Mouse (Mus musculus) embryo, embryonic 9.5 days (tissue): ENCODE measurements around the gene Inpp5f.
"Not testable (repeated sequence)": the region's sequence is repeated elsewhere in the genome, so short reads cannot be mapped to it uniquely, and the experiment has no call there.

ENCODE experiments used
- DNase-seq: peaks from one replicate; pipeline ENCODE4 v3.0.0-alpha.2; 2017; ENCODE audit errors: extremely low spot score

Gene Inpp5f

DNA sequence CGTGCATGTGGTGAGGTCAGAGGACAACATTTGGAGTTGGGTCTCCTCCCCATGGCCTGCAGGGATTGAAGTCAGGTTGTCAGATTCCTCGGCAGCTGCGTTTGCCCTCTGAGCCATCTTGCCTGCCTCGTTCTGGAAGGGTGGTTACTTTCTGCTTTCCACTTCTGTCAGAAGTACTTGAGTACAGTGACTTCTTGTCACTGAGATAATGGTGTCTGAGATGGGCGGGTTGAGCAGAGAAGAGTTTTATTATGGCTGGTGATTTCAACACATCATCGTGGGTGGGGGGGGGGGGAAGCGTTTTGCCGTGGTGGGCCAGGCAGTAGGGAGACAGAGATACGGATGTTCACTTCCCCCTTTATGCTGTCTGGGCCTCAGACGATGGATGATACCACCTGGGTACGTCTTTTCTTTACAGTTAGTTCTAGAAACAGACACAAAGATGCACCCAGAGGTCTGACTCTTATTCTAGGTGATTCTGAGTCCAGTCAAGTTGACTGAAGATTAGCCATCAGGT is 53.8 kb downstream of the Inpp5f start:
- no peak for DNase-seq

DNA sequence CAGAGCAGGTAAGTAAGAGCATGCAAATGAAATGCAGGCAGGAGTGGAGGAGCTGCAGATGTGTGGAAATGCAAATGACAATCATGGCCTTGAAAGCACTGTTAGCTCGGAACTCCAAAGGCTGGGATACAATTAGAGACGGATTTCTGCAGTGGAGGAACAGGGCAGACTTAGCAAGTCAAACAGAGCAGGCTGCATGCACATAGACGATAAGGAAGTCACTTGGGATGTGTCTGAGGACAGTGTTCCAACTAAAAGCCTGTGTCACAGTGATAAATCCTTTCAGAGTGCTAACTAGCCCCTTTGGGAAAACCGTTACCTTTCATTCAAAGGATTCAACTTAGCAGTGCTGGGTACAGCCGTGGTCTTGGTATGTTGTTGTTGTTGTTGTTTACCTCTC is 56.7 kb downstream of the Inpp5f start:
- no peak for DNase-seq

DNA sequence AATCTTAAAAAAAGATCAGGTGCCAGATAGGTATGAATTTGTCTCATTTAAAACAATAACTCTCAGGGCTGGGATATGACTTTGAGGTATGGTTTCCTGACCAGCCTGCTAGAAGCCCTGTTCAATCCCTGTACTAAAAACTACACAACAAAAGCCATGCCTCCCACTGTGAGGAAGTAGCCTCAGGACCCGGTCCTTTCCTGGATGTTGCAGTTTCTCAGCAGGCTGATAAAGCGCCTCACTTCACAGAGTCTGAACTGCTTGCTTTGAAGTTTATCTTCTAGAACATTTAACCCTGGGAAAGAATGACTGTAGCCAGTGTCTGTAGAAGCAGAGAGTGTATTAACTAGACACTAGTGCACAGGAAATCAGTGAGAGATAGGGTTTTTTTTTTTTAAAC is 57.7 kb downstream of the Inpp5f start:
- DNase-seq: no peak

DNA sequence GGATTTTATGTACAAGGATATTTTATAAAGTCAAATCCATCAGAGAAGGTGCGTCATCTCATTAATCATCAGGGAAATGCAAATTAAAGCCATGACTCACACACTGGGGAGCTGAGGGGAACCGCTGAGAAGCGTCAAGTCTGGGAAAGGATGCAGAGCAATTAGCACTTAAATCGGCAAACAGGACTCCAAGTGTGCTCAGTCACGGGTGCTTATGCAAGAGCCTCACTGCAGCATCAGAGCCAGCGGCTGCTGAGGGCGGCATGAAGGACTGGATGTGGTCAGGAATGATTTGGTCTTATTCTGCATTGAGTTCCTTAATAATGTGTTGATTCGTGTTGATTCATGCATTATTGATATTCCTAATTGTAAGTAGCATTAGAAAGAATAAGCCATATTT is 60.8 kb downstream of the Inpp5f start:
- no peak for DNase-seq

- peak; percentile 39 for DNase-seq
Observed at GRCm38 (mm10) chr7:128672408-128673010, 61.4 kb downstream of the Inpp5f start.

DNA sequence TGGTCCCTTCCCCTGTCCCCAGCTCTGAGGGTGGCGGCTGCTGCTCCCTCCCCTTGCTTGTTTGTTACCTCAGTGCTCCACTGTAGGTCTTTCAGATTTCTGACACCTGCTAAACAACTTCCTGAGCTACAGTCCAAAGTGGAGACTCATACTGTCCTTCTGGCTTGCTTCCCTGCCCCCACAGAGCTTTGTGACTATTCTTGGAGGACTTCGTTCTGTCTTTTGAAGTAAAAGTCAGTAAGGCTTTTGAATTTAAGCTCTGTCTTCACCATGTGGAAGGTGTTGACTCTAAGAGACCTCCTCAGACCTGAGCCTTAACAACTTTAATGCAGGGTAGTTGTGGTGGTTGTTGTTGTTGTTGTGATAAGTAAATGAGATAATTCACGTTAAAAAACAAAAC is 67.4 kb downstream of the Inpp5f start:
- DNase-seq: no peak

DNA sequence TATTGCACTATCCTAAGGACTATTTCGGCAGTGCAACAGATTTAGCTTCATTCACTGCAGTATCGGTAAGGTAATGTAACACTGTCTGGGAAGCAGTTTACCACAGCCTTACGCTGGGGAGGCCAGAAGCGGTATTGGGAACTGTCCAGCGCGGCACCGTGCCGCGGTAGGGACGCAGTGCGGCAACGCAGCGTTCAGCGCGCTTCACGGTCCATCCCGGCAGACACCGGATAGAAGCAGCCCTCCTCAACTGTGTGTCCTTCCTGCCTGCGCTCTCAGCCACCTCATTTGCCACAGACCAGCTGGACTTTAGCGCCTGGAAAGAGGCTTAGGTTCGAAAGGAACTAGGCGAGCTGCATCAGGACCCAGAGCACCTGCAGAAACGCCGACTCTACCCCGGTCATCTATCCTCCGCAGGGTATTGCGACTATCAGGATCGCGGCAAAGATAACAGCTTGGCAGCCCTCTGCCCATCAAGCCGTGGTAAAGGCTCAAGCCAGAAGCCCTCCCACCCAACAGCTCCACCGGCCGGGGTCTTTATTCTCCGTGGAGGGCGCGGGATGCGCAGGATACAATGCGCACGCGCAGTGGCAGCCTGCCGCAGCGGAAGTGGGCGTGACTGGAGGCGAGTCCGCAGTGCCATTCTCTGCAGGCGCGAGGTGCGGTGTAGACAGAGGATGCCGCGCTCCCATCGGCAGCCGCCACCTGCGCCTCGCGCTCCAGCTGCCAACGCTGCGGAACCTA is 76.9 kb downstream of the Inpp5f start:
- DNase-seq: peak; percentile 78

DNA sequence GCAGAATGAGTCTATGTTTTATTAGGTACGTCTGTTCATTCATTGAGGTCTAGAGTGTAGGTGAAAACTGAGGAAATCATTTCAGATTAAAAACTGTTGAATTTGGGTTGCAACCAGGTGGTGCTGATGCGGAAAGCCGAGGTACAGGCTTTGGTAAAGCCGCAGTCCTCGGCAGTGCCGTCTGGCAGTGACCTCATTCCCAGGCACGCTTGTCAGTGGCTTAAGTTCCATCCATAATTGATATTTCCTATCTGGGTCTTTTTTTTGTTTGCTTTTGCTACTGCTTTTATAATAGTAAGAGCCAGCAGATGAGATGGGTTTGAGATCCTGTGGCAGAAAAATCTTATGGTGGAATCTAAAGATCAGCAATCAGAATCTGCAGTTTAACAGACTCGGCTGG is 78.2 kb downstream of the Inpp5f start:
- no peak for DNase-seq

GRCm38 (mm10) chr7:128690070-128690469 is 78.9 kb downstream of the Inpp5f start:
- peak; percentile 86 for DNase-seq

- DNase-seq: no peak
Observed at GRCm38 (mm10) chr7:128690796-128691195, 79.7 kb downstream of the Inpp5f start.

DNA sequence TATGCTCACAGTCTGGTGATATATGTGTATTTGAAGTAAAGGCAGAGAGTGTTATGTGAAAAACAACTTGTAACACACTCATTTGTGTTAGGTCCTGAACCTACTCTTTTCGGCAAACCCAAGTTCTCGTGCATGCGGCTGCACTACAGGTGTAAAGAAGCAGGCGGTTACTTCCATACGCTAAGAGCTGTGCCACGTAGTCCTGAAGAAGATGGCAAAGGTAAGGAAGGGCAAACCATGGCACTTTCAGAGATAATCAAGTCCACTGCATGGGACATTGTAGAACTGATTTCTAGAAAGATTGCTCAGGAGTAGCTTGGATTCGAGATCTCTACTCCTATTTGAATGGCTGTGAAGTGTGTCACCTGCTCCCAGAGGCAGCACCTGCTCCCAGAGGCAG is 81.0 kb downstream of the Inpp5f start:
- no peak for DNase-seq

DNA sequence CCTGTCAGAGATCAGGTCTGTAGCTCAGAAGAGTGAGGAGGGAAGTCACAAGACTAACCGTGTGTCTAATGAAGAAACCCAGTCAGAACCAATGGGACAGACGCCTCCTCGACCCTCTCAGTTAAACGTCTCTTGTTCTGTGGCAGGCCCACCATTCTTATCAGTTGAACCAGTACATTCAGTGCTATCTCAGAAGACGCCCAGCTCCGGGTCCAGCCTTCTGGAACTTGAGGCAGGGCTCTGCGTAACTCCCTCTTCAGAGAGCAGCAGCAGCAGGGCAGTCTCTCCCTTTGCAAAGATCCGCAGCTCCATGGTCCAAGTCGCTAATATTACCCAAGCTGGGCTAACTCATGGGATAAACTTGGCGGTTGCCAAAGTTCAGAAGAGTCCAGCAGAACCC is 83.7 kb downstream of the Inpp5f start:
- DNase-seq: no peak

DNA sequence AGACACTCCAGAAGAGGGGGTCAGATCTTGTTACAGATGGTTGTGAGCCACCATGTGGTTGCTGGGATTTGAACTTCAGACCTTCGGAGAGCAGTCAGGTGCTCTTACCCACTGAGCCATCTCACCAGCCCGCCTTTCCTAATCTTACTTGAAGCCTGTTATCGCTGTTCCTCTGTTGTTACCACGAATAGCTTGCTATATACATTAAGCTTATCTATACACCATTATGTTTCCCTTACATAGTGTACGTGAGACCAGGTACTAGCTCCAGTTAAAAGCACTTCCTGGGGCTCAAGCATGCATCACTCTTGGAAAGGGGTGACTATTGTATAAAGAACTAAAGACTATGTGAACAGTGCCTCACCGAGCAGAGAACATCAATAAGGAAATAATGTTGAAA is 88.8 kb downstream of the Inpp5f start:
- DNase-seq: not testable (repeated sequence)

DNA sequence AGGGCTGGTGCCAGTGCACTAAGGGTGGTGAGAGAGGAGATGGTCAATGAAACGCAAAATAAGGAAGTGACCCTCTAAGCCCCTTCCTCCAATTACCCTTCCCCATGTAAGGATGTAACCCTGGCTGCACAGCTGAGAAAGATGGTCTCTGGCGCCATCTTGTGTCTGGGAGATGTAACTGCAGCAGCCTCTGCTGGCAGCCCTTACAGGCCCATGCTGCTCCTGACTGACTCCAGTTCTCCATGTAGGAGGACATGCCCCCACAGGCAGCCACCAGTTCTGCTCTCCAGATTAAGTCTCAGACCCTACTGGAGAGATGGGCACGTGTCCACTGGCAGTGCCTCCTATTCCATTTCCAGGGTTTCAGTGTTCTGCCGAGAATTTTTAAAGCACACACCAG is 94.6 kb downstream of the Inpp5f start:
- DNase-seq: peak; percentile 71

DNA sequence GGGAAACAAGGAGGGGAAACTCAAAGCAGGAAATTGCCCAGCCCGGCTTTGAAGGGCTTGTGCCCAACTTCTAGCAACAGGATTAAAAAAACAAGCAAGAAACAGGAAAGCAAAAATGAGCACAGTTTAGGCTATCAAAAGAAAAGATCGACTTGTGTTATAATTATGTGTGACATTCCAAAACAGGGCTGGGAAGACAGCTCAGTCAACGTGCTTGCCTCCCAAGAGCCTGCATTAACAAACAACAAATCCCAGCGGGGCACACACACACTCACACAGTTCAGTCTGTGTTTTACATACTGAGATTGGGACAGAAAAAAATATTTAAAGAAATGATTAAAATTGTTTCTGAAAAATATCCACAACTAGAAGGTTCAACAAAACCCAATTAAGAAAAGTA is 106.9 kb downstream of the Inpp5f start:
- DNase-seq: no peak

DNA sequence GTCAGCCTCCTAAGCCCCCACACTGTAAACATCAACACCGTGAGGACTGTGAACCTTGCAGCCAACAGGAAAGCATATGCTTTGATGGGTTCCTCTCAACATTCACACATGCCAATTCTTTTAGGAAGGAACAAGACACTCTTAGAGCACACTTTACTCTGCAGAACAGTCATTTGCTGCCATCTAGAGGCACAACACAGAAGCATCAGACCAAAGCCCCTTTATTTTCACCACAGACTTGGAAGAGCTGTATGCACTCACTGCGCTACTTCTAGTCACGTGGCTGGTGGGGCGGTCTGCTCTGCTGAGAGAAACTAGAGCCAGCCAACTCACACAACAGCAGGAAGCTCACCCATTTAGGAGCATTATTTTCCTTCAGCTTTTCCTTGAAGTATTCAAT is 113.6 kb downstream of the Inpp5f start:
- peak; percentile 42 for DNase-seq

DNA sequence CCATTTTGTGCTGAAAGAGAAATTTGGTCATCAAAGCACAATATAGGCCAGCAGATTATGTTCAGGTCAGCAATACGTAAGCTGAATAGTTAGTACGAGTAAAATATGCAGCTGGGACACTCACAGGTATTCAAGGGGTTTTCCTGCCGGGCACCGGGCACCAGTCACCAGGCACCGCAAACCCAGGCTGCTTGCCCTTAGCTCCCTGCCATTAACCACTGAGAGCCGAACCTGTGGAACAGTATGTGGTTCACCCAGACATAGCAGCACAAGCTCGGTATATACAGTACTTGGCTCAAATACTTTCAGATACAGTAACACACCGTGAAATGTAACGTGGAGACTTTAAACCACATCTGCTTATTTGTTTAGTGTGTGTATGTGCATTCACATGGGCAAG is 114.1 kb downstream of the Inpp5f start:
- DNase-seq: no peak

- DNase-seq: no peak
Observed at GRCm38 (mm10) chr7:128726999-128727398, 115.9 kb downstream of the Inpp5f start.

GRCm38 (mm10) chr7:128727701-128728100 is 116.6 kb downstream of the Inpp5f start:
- DNase-seq: no peak

DNA sequence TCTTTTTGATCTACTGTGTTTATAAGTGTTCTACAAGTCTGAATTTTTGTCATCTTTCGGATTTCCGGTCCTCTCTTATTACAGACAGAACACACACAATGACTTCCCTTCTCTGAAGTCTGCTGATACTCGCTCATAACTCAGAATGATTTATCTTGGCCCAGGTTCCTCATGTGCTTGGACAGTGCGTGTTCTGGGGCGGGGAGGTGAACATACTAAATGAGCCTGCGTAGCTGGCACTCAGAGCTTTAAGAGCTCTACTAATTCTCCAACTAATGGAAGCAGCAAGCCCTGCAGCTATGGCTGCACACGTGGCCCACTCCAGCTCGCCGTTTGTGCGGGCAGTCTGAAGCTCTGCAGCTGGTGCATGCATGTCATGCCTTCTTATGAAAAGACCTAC is 117.6 kb downstream of the Inpp5f start:
- no peak for DNase-seq

DNA sequence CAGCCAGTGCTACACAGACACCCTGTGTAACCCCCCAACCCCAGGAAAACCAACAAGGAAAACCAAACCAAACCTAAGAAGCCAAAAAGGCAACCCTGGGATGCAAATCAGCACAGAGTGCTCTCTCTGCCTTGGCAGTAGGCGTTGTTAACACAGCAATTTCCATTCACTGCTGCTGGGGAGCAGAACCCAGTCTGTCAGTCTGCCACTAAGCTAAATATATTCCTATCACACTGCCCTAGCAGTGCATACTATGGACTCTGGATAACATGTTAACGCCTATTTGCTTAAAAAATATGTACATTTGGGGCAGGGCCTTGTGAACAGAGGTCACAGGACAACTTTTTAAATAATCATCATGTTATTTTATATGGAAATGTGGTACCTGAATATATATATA is 120.5 kb downstream of the Inpp5f start:
- no peak for DNase-seq

DNA sequence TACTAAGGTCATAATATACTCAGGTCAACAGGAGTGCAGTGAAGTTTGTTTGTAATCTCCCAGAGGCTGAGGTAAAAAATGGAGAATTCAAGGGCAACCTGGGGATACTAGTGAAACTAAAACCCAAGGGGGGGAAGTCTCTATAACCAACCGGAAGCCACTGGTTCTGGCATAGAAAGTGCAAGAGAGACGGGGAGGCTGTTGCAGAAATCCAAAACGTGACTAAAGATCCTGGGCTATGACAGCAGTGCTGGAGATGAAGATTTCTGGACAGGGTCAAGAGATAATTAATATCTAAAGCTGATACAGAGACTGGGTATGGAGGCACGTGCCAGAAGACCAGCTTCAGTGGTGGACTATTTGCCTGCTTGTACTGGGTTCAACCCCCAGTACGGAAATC is 126.9 kb downstream of the Inpp5f start:
- DNase-seq: no peak

GRCm38 (mm10) chr7:128739116-128739461 is 128.0 kb downstream of the Inpp5f start:
- DNase-seq: no peak
